Mouse (Mus musculus) frontal cortex, postnatal 36 days (tissue): Measurements from ENCODE around the gene Kdelr2.

Source experiments
- DNase-seq, 2 experiments: peaks; one replicate each; pipeline ENCODE4 v3.0.0; 2022; ENCODE audit warnings: low spot score in 2 of 2

Gene Kdelr2

GRCm38 (mm10) chr5:143471165-143471546 lies 67.5 kb downstream of the Kdelr2 start:
- DNase-seq, result no peak
